Mouse (Mus musculus): ENCODE results near the gene Rara. TPM values are rescaled to one million over a fixed set of nuclear protein-coding genes. Genes with fewer than 3 reads are reported as not detected.

Gene Rara
- polyA plus RNA-seq, 1 experiment, result 18.0 TPM

DNA sequence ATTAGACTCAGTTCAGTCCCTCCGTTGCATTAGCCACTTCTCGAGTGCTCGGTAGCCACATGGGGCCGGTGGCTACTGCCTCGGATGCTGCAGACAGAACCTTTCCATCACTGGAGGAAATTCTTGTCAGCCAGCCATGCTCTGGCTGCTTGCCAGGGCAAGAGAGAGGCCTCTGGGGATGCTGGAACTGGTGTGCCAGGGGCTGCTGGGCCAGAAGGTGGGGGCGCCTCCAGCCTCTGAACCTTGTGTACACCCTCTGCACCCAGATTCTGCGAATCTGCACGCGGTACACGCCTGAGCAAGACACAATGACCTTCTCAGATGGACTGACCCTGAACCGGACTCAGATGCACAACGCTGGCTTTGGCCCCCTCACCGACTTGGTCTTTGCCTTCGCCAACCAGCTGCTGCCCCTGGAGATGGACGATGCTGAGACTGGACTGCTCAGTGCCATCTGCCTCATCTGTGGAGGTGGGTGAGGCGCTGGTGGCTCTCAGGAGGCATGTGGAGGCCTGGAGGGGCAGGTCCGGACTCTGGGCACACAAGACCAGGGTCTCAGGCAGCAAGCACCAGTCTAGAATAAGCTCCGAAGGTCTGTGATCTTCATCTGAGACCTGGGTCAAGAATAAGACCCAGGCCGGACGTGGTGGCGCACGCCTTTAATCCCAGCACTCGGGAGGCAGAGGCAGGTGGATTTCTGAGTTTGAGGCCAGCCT is 43.9 kb downstream of the Rara start:
- Histone ChIP-seq H3K4me1 (ENCODE audit: control insufficient read depth, insufficient read depth, low read length) (0 out of 2 replicates have a peak, but pooled peaks cover 14% of the 10 kb centered on the region), H3K27ac (ENCODE audit: insufficient read depth, low read depth, low read length) (no peak overlapping the region), H3K36me3 (ENCODE audit: control insufficient read depth, insufficient read depth, low read length) (no peaks in the 10 kb centered on the region), H3K27me3 (replicated peaks; ENCODE audit: control insufficient read depth, insufficient read depth, low read length) (no peaks in the 10 kb centered on the region), H3K4me3 (ENCODE audit: insufficient read depth, low read depth, low read length) (no peak overlapping the region)
- peak; percentile 87 for DNase-seq
- TF ChIP-seq POLR2A (IDR thresholded peaks at IDR 0.05; ENCODE audit: low read depth, low read length) (no peak), CTCF (conservative IDR thresholded peaks at IDR 0.05; ENCODE audit: insufficient read depth, insufficient read length, low read depth, low read length) (no peak)
- WGBS, result 58% methylated on average over 23 of the region's 23 CpGs

DNA sequence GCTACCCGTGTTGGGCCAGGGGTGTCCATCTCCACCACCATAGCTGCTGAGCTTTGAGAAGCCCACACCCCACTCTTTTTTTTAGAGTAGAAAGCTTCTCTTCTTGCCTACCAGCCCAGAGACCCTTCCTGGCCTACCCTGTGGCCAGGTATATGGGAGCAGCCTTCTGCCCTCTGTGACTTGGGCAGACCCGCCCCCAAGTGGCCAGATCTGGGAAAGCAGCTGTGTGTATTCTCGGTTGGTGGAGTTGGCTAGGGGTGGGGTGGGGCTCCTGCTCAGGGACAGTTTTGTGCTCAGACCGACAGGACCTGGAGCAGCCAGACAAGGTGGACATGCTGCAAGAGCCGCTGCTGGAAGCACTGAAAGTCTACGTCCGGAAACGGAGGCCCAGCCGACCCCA is 44.6 kb downstream of the Rara start:
- no peaks in the 10 kb centered on the region for H3K27me3 ChIP-seq (replicated peaks; ENCODE audit: control insufficient read depth, insufficient read depth, low read length)
- no peak for TF ChIP-seq POLR2A (IDR thresholded peaks at IDR 0.05; ENCODE audit: low read depth, low read length)
- peak; percentile 81 for TF ChIP-seq CTCF (conservative IDR thresholded peaks at IDR 0.05; ENCODE audit: insufficient read depth, insufficient read length, low read depth, low read length)
- WGBS, result 50% methylated on average over 9 of the region's 9 CpGs
- H3K36me3 ChIP-seq (ENCODE audit: control insufficient read depth, insufficient read depth, low read length), result no peaks in the 10 kb centered on the region
- no peak overlapping the region for H3K4me3 ChIP-seq (ENCODE audit: insufficient read depth, low read depth, low read length)
- 0 out of 2 replicates have a peak, but pooled peaks cover 14% of the 10 kb centered on the region for H3K4me1 ChIP-seq (ENCODE audit: control insufficient read depth, insufficient read depth, low read length)
- DNase-seq, result peak; percentile 88
- H3K27ac ChIP-seq (ENCODE audit: insufficient read depth, low read depth, low read length), result no peak overlapping the region

DNA sequence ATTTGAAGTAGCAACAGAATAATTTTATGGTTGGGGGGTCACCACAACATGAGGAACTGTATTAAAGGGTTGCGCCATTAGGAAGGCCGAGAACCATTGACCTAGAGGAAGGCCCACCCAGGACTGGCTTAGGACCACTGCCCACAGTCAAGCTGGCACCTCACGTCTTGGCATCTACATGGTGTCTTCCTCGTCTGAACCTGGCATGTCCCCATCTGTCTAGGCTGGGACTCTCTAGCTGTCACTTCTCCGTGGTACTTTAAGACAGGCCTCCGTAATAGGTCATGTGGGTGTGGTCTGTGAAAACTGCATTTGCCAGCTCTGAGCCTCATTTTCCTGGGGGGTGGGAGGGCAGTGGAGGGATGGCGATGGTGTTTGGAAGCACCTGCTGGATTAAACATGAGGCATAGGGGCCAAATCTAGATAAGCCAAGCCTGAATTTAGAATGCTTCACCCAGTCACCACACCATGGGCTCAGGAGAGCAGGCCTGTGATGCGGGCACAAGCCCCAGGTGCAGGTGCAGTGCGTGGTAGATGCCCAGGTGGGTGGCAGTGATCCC is 45.3 kb downstream of the Rara start:
- no peak for TF ChIP-seq CTCF (conservative IDR thresholded peaks at IDR 0.05; ENCODE audit: insufficient read depth, insufficient read length, low read depth, low read length)
- Histone ChIP-seq H3K27me3 (replicated peaks; ENCODE audit: control insufficient read depth, insufficient read depth, low read length) (no peaks in the 10 kb centered on the region), H3K4me3 (ENCODE audit: insufficient read depth, low read depth, low read length) (no peak overlapping the region), H3K36me3 (ENCODE audit: control insufficient read depth, insufficient read depth, low read length) (no peaks in the 10 kb centered on the region), H3K27ac (ENCODE audit: insufficient read depth, low read depth, low read length) (no peak overlapping the region), H3K4me1 (ENCODE audit: control insufficient read depth, insufficient read depth, low read length) (0 out of 2 replicates have a peak, but pooled peaks cover 14% of the 10 kb centered on the region)
- WGBS, result 83% methylated on average over 9 of the region's 9 CpGs
- no peak for DNase-seq

DNA sequence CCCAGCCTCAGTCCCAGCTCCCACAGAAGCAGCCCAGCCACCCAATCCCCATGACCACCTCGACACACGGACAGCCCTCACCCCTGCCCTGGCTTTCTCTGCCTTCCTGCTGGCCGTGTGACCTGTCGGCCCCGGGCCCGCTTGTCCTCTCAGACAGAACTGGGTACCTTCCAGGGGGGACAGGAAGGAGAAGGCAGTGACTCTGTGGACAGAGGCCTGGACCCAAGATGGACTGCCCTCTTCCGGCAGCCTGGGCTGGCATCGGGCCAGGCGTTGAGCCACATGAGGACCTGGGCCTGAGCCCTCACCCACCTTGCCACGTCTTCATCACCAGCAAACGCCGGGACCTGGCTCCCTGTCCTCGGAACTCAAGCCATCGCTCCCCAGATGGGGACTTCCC is 46.0 kb downstream of the Rara start:
- Histone ChIP-seq H3K27me3 (replicated peaks; ENCODE audit: control insufficient read depth, insufficient read depth, low read length) (no peaks in the 10 kb centered on the region), H3K27ac (ENCODE audit: insufficient read depth, low read depth, low read length) (no peak overlapping the region), H3K36me3 (ENCODE audit: control insufficient read depth, insufficient read depth, low read length) (no peaks in the 10 kb centered on the region), H3K4me1 (ENCODE audit: control insufficient read depth, insufficient read depth, low read length) (0 out of 2 replicates have a peak, but pooled peaks cover 14% of the 10 kb centered on the region), H3K4me3 (ENCODE audit: insufficient read depth, low read depth, low read length) (no peak overlapping the region)
- WGBS, result 59% methylated on average over 14 of the region's 14 CpGs
- no peak for TF ChIP-seq POLR2A (IDR thresholded peaks at IDR 0.05; ENCODE audit: low read depth, low read length)
- TF ChIP-seq CTCF (conservative IDR thresholded peaks at IDR 0.05; ENCODE audit: insufficient read depth, insufficient read length, low read depth, low read length), result 0 out of 2 replicates have a peak, but pooled peaks have one; percentile 18
- DNase-seq, result peak; percentile 66

DNA sequence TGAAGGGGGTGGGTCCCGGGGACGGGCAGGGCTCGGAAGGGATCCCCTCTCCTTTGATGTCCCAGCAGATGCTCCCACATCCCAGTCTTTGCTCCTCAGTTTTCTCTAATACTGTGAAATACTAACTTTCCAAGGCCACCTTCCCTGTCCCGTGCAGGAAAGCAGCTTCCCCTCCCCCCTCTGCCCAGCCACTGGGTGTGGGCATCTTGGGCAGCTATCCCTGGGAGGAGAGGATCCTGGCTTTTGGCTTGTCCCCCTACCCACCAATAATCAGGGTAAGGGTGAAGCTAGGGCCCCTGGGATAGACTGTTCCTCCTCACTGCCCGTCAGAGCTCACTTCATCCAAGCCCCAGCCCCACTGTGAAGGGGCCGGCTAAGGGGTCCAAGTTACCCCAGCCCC is 46.6 kb downstream of the Rara start:
- no peaks in the 10 kb centered on the region for H3K27me3 ChIP-seq (replicated peaks; ENCODE audit: control insufficient read depth, insufficient read depth, low read length)
- no peak for DNase-seq
- 88% methylated on average over 6 of the region's 6 CpGs for WGBS
- H3K4me1 ChIP-seq (ENCODE audit: control insufficient read depth, insufficient read depth, low read length), result 0 out of 2 replicates have a peak, but pooled peaks cover 14% of the 10 kb centered on the region
- TF ChIP-seq CTCF (conservative IDR thresholded peaks at IDR 0.05; ENCODE audit: insufficient read depth, insufficient read length, low read depth, low read length), result no peak
- TF ChIP-seq POLR2A (IDR thresholded peaks at IDR 0.05; ENCODE audit: low read depth, low read length), result no peak
- no peak overlapping the region for H3K4me3 ChIP-seq (ENCODE audit: insufficient read depth, low read depth, low read length)
- H3K36me3 ChIP-seq (ENCODE audit: control insufficient read depth, insufficient read depth, low read length), result no peaks in the 10 kb centered on the region
- H3K27ac ChIP-seq (ENCODE audit: insufficient read depth, low read depth, low read length), result no peak overlapping the region

DNA sequence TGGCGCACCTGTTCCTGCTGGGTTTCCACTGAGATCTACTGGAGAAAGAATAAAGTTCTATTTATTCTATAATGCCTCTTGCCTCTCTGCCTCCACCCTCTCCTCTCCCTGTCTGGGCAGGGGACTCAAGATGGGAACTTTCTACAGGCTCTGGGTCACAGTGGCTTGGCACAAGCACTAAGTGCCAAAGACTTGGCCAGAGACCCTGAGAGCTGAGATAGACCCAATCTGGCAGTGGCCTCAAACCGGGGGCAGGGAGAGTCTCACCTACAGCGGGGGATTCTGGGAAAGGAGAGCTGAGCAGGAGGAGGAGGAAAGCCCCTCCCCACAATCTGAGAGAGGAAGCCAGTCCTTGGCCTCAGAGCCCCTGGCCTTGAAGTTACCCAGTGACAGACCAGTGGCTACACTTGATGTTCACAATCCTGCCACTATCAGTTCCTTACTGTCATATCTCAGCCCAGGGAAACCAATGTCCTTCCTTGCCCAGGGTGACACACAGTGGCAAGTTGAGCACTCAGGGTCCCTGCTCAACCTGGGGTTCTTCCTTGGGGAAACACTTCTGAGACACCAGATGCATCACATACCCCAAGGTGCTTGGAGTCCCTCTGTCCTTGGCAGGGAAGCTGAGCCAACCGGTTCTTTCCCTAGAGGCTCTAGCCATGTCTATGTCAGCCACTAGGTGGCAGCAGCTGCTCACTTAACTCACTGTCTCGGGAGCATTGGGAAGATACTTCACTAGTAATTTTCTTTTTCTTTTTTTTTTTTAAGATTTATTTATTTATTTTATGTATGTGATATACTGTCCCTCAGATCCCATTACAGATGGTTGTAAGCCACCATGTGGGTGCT is 47.5 kb downstream of the Rara start:
- TF ChIP-seq CTCF (conservative IDR thresholded peaks at IDR 0.05; ENCODE audit: insufficient read depth, insufficient read length, low read depth, low read length) (peak; percentile 87), POLR2A (IDR thresholded peaks at IDR 0.05; ENCODE audit: low read depth, low read length) (no peak)
- H3K27ac ChIP-seq (ENCODE audit: insufficient read depth, low read depth, low read length), result no peak overlapping the region
- 0 out of 2 replicates have a peak, but pooled peaks cover 9% of the 10 kb centered on the region for H3K4me1 ChIP-seq (ENCODE audit: control insufficient read depth, insufficient read depth, low read length)
- peak; percentile 78 for DNase-seq
- no peak overlapping the region for H3K4me3 ChIP-seq (ENCODE audit: insufficient read depth, low read depth, low read length)
- WGBS, result 52% methylated on average over 5 of the region's 5 CpGs
- H3K27me3 ChIP-seq (replicated peaks; ENCODE audit: control insufficient read depth, insufficient read depth, low read length), result no peaks in the 10 kb centered on the region
- no peaks in the 10 kb centered on the region for H3K36me3 ChIP-seq (ENCODE audit: control insufficient read depth, insufficient read depth, low read length)

All from kidney, adult 2 months (tissue).